Mouse (Mus musculus) neural tube, embryonic 11.5 days (tissue): ENCODE data around the gene Dchs1. TPM values are rescaled to one million over a fixed set of nuclear protein-coding genes. Genes with fewer than 3 reads are reported as not detected.
"Not testable (repeated sequence)": the region's sequence is repeated elsewhere in the genome, so short reads cannot be mapped to it uniquely, and the experiment has no call there.

Experiments used
- ATAC-seq: fragments of 200-750 bp; cut with Nextera tagmentation; 2 replicates; pipeline ENCODE4 v1.8.0; 2017; ENCODE audit warnings: moderate number of reproducible peaks, mild to moderate bottlenecking, moderate TSS enrichment, moderate library complexity; ENCODE audit not compliant: insufficient read depth, low FRiP score, low TSS enrichment
- DNase-seq: peaks from one replicate; pipeline ENCODE4 v3.0.0-alpha.2; 2015; ENCODE audit warnings: low spot score
- H3K27ac ChIP-seq: fragments of 300-500 bp; sonication (generic); 2 replicates; pipeline ENCODE4 v1.5.1; 2014; ENCODE audit warnings: low read depth, mild to moderate bottlenecking, low read length
- H3K27me3 ChIP-seq: fragments of 300-500 bp; sonication (generic); 2 replicates; pipeline ENCODE4 v1.6.1; 2014; ENCODE audit warnings: mild to moderate bottlenecking, low read length, mixed read lengths; ENCODE audit not compliant: control insufficient read depth, insufficient read depth
- H3K36me3 ChIP-seq: fragments of 300-500 bp; sonication (generic); 2 replicates; pipeline ENCODE4 v1.6.1; 2014; ENCODE audit warnings: mild to moderate bottlenecking, low read length, moderate library complexity, mixed read lengths; ENCODE audit not compliant: control insufficient read depth, insufficient read depth
- H3K4me1 ChIP-seq: fragments of 300-500 bp; sonication (generic); 2 replicates; pipeline ENCODE4 v1.6.1; 2014; ENCODE audit warnings: low read length, mixed read lengths; ENCODE audit not compliant: control insufficient read depth, insufficient read depth
- H3K4me2 ChIP-seq: fragments of 300-500 bp; sonication (generic); 2 replicates; pipeline ENCODE4 v1.6.1; 2014; ENCODE audit warnings: low read depth, mild to moderate bottlenecking, moderate library complexity
- H3K4me3 ChIP-seq: fragments of 300-500 bp; sonication (generic); 2 replicates; pipeline ENCODE4 v1.5.1; 2014; ENCODE audit warnings: low read depth, low read length
- H3K9ac ChIP-seq: fragments of 300-500 bp; sonication (generic); 2 replicates; pipeline ENCODE4 v1.6.1; 2014; ENCODE audit warnings: mild to moderate bottlenecking, low read length
- H3K9me3 ChIP-seq: fragments of 300-500 bp; sonication (generic); 2 replicates; pipeline ENCODE4 v1.6.1; 2016; ENCODE audit warnings: low read length; ENCODE audit not compliant: control insufficient read depth
- WGBS: fragments of 180-500 bp; shearing (Covaris S2); extraction: QIAGEN DNeasy Blood & Tissue Kit; methylation state at CpG from one replicate; pipeline ENCODE4 v1.1.7; 2014; 5-methylcytosine and 5-hydroxymethylcytosine counted together
- polyA plus RNA-seq: library from polyadenylated mRNA; unstranded; fragments of >200 nt; fragmentation: Nextera tagmentation; extraction: Ambion mirVana; gene quantifications from 2 replicates; pipeline ENCODE4 v1.2.1, GENCODE M21; 2014

The Dchs1 gene
- polyA plus RNA-seq, 1 experiment from 2014 or later, result 22.3 TPM

GRCm38 (mm10) chr7:105736264-105736901 lies 51.1 kb downstream of the Dchs1 start, which contains the start of gene Ilk:
Ilk (plus strand) TSS chr7:105736592.
- DNase-seq, result peak; percentile 90
- peak within 1 kb of the TSS; percentile 64 for H3K27ac ChIP-seq

GRCm38 (mm10) chr7:105735464-105735863 lies 52.0 kb downstream of the Dchs1 start:
- peak overlapping the region; percentile 76 for H3K4me3 ChIP-seq
- ATAC-seq, H3K27me3 ChIP-seq, DNase-seq, H3K36me3 ChIP-seq, H3K27ac ChIP-seq, H3K9me3 ChIP-seq, H3K4me1 ChIP-seq: not testable (repeated sequence)
- peak overlapping the region; percentile 85 for H3K9ac ChIP-seq
- 65% methylated on average over 4 of the region's 4 CpGs for WGBS
- peak overlapping the region; percentile 66 for H3K4me2 ChIP-seq

More at GRCm38 (mm10) chr7:105736264-105736901, 51.1 kb downstream of the Dchs1 start, which contains the start of gene Ilk:
- Histone ChIP-seq H3K9ac (peak within 1 kb of the TSS; percentile 85), H3K4me1 (peaks cover 5% of the 10 kb centered on the region), H3K4me3 (peak within 1 kb of the TSS; percentile 76), H3K4me2 (peak within 1 kb of the TSS; percentile 66), H3K9me3 (no peaks in the 10 kb centered on the region), H3K36me3 (peaks cover 6% of the 10 kb centered on the region), H3K27me3 (no peaks in the 10 kb centered on the region)
- peak; percentile 95 for ATAC-seq
- WGBS, result 0% methylated on average over 45 of the region's 62 CpGs

- Histone ChIP-seq H3K4me3 (no peak overlapping the region), H3K27me3 (no peaks in the 10 kb centered on the region), H3K36me3 (peaks cover 6% of the 10 kb centered on the region), H3K27ac (no peak overlapping the region), H3K4me2 (no peak overlapping the region), H3K4me1 (peaks cover 5% of the 10 kb centered on the region), H3K9ac (peak overlapping the region; percentile 29; the same call in 1 of the 2 replicates), H3K9me3 (no peaks in the 10 kb centered on the region)
- no peak for DNase-seq
- 87% methylated on average over 8 of the region's 8 CpGs for WGBS
- ATAC-seq, result no peak
Measured at GRCm38 (mm10) chr7:105734826-105735225, 52.6 kb downstream of the Dchs1 start.

- H3K4me2 ChIP-seq, result no peak overlapping the region
- H3K27ac ChIP-seq, result no peak overlapping the region
- WGBS, result 94% methylated on average over 11 of the region's 11 CpGs
- no peak overlapping the region for H3K9ac ChIP-seq
- no peak for ATAC-seq
- H3K36me3 ChIP-seq, result peaks cover 6% of the 10 kb centered on the region
- H3K9me3 ChIP-seq, result no peaks in the 10 kb centered on the region
- H3K4me3 ChIP-seq, result no peak overlapping the region
- H3K27me3 ChIP-seq, result no peaks in the 10 kb centered on the region
- no peak for DNase-seq
- H3K4me1 ChIP-seq, result peaks cover 5% of the 10 kb centered on the region
Measured at GRCm38 (mm10) chr7:105733836-105734235, 53.6 kb downstream of the Dchs1 start.

- DNase-seq (no peak), ATAC-seq (no peak)
- Histone ChIP-seq H3K9me3 (no peaks in the 10 kb centered on the region), H3K9ac (no peak overlapping the region), H3K27me3 (no peaks in the 10 kb centered on the region), H3K4me3 (no peak overlapping the region), H3K4me2 (no peak overlapping the region), H3K36me3 (peaks cover 6% of the 10 kb centered on the region), H3K27ac (no peak overlapping the region), H3K4me1 (no peaks in the 10 kb centered on the region)
- WGBS, result 73% methylated on average over 6 of the region's 6 CpGs
Measured at GRCm38 (mm10) chr7:105728701-105729428, 58.6 kb downstream of the Dchs1 start.

GRCm38 (mm10) chr7:105726980-105727325 lies 60.5 kb downstream of the Dchs1 start:
- Histone ChIP-seq H3K9me3 (no peaks in the 10 kb centered on the region), H3K27ac (no peak overlapping the region), H3K27me3 (no peaks in the 10 kb centered on the region), H3K36me3 (no peaks in the 10 kb centered on the region), H3K9ac (no peak overlapping the region), H3K4me3 (no peak overlapping the region), H3K4me1 (no peaks in the 10 kb centered on the region), H3K4me2 (no peak overlapping the region)
- DNase-seq, result no peak
- WGBS, result 93% methylated on average over 4 of the region's 4 CpGs
- no peak for ATAC-seq

GRCm38 (mm10) chr7:105726144-105726979 lies 61.1 kb downstream of the Dchs1 start:
- DNase-seq, result peak; percentile 48
- WGBS, result 83% methylated on average over 4 of the region's 4 CpGs
- no peaks in the 10 kb centered on the region for H3K4me1 ChIP-seq
- H3K4me2 ChIP-seq, result no peak overlapping the region
- H3K9ac ChIP-seq, result no peak overlapping the region
- no peaks in the 10 kb centered on the region for H3K36me3 ChIP-seq
- H3K27ac ChIP-seq, result no peak overlapping the region
- no peaks in the 10 kb centered on the region for H3K27me3 ChIP-seq
- no peak overlapping the region for H3K4me3 ChIP-seq
- ATAC-seq, result peak; percentile 64
- H3K9me3 ChIP-seq, result no peaks in the 10 kb centered on the region

- H3K4me1 ChIP-seq, result no peaks in the 10 kb centered on the region
- no peaks in the 10 kb centered on the region for H3K27me3 ChIP-seq
- no peak for DNase-seq
- H3K27ac ChIP-seq, result no peak overlapping the region
- 77% methylated on average over 2 of the region's 2 CpGs for WGBS
- no peak overlapping the region for H3K9ac ChIP-seq
- H3K4me3 ChIP-seq, result no peak overlapping the region
- H3K4me2 ChIP-seq, result no peak overlapping the region
- no peaks in the 10 kb centered on the region for H3K36me3 ChIP-seq
- no peak for ATAC-seq
- H3K9me3 ChIP-seq, result no peaks in the 10 kb centered on the region
Measured at GRCm38 (mm10) chr7:105721916-105722315, 65.5 kb downstream of the Dchs1 start.
